Mouse (Mus musculus) small intestine, adult 2 months (tissue): ENCODE data around the gene Tmem140. TPM values are rescaled to one million over a fixed set of nuclear protein-coding genes. Genes with fewer than 3 reads are reported as not detected.

Source experiments
- H3K27ac ChIP-seq: fragments of 200-500 bp; 2 replicates; pipeline ENCODE4 v1.5.1; 2012; ENCODE audit warnings: low read depth, low read length, control low read depth, inconsistent platforms; ENCODE audit not compliant: insufficient read depth
- H3K27me3 ChIP-seq: fragments of 200-500 bp; 2 replicates; pipeline ENCODE4 v1.6.1; 2012; ENCODE audit warnings: mild to moderate bottlenecking, moderate library complexity, low read length, inconsistent platforms; ENCODE audit not compliant: control insufficient read depth, insufficient read depth
- H3K36me3 ChIP-seq: fragments of 200-500 bp; 2 replicates; pipeline ENCODE4 v1.6.1; 2012; ENCODE audit warnings: mild to moderate bottlenecking, low read length, control low read depth, inconsistent platforms; ENCODE audit not compliant: control insufficient read depth, insufficient read depth
- H3K4me1 ChIP-seq: fragments of 200-500 bp; 2 replicates; pipeline ENCODE4 v1.6.1; 2012; ENCODE audit warnings: low read length, inconsistent platforms, mixed read lengths; ENCODE audit not compliant: control insufficient read depth, insufficient read depth, insufficient read length
- H3K4me3 ChIP-seq: fragments of 200-500 bp; 2 replicates; pipeline ENCODE4 v1.5.1; 2012; ENCODE audit warnings: low read depth, mild to moderate bottlenecking, control low read depth, inconsistent platforms, low read length, moderate library complexity
- CTCF ChIP-seq: fragments of 200-500 bp; IDR thresholded peaks from 2 replicates; pipeline ENCODE4 v1.5.1; 2012; ENCODE audit warnings: low read depth, mild to moderate bottlenecking, control low read depth, inconsistent platforms, low read length, moderate library complexity, mixed read lengths; ENCODE audit not compliant: insufficient replicate concordance, insufficient read length; ENCODE audit errors: extremely low read depth
- POLR2A ChIP-seq: fragments of 200-500 bp; IDR thresholded peaks from 2 replicates; pipeline ENCODE4 v1.6.1; 2012; ENCODE audit warnings: low read depth, mild to moderate bottlenecking, control low read depth, inconsistent platforms, low read length, moderate library complexity
- WGBS: fragments of 180-500 bp; shearing (Covaris S2); methylation state at CpG from one replicate; pipeline ENCODE4 v1.1.7; 2018; 5-methylcytosine and 5-hydroxymethylcytosine counted together
- polyA plus RNA-seq: library from polyadenylated mRNA; depleted of rRNA; stranded (reverse); fragments of >200 nt; gene quantifications from 2 replicates; pipeline ENCODE4 v1.2.3, GENCODE M21; 2012

Gene Tmem140
- polyA plus RNA-seq, 1 experiment: 51.1 TPM

DNA sequence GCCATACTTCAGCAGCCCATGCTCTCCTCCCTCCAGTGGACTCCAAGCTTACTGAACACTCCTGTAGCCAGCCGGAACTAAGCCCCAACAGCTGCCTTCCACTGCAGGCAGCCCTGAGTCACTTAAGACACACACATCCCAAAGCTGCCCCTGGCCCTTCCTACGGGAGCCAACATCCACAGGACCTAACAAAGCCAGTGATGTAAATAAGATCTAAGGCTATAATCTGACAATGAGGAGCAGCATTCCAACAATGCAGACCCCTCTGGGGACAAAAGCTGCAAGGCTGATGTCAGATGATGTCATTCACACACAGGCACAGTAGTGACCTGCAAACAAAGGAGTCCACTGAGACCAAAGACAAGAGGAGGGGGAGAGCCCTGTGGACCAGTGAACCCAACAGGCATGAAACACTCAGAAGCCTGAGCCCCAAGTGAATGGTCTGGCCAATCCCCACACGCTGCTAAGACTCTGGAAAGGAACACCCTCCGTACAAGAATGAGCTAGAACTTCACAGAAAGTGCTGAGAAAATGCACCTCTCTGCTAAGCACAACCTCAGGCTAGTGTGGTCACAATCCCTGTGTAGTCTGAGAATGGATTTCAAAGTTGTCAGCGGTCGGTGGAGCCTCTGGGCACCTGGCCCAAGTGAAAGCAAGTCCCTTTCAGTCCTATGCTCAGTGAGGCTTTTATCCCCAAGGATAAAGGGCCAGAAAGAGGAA is 24.3 kb downstream of the Tmem140 start:
- no peaks in the 10 kb centered on the region for H3K27me3 ChIP-seq
- TF ChIP-seq POLR2A (no peak), CTCF (no peak)
- no peak overlapping the region for H3K27ac ChIP-seq
- WGBS: 92% methylated on average over 6 of the region's 6 CpGs
- H3K4me1 ChIP-seq: no peaks in the 10 kb centered on the region
- H3K36me3 ChIP-seq: peaks cover 4% of the 10 kb centered on the region; the same call in 1 of the 2 replicates
- no peak overlapping the region for H3K4me3 ChIP-seq

- Histone ChIP-seq H3K27ac (no peak overlapping the region), H3K4me1 (no peaks in the 10 kb centered on the region), H3K27me3 (no peaks in the 10 kb centered on the region), H3K4me3 (no peak overlapping the region), H3K36me3 (peaks cover 4% of the 10 kb centered on the region; the same call in 1 of the 2 replicates)
- 78% methylated on average over 4 of the region's 4 CpGs for WGBS
- TF ChIP-seq POLR2A (no peak), CTCF (no peak)
Measured at GRCm38 (mm10) chr6:34889185-34889584, 26.2 kb downstream of the Tmem140 start.

- Histone ChIP-seq H3K36me3 (no peaks in the 10 kb centered on the region), H3K27ac (no peak overlapping the region), H3K4me3 (no peak overlapping the region), H3K4me1 (no peaks in the 10 kb centered on the region), H3K27me3 (no peaks in the 10 kb centered on the region)
- WGBS: 91% methylated on average over 7 of the region's 7 CpGs
- TF ChIP-seq POLR2A (no peak), CTCF (no peak)
Measured at GRCm38 (mm10) chr6:34895569-34895968, 32.6 kb downstream of the Tmem140 start.

DNA sequence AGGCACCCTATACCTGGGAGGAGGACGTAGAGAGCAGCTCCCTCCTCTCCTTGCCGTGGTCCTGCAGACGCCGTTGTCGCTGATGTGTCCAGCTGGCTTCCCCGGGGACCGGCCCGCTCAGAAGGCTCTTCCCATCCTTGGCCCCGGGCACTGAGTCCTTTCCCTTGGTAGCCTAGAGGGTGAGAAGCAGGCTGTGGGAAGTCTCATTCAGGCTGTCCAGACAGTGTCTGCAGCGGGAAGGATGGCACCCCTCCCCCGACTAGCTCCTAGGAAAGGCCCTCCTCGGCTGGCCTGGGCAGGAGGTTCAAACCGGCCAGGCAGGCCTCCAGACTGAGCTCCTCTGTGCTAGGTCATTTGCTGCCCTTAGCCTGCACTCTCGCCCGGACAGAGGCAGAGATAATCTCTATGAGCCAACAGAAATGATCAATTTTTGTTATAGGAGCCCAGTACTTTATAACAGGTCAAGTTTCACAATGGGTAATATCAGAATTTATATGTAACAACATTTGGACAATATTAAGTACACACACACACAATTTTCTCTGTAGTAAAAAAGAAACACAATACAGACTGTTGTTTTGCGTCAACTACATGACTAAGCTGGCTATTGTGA is 33.3 kb downstream of the Tmem140 start:
- H3K36me3 ChIP-seq: no peaks in the 10 kb centered on the region
- H3K4me1 ChIP-seq: no peaks in the 10 kb centered on the region
- no peaks in the 10 kb centered on the region for H3K27me3 ChIP-seq
- H3K4me3 ChIP-seq: no peak overlapping the region
- TF ChIP-seq CTCF (no peak), POLR2A (no peak)
- 87% methylated on average over 16 of the region's 16 CpGs for WGBS
- no peak overlapping the region for H3K27ac ChIP-seq

DNA sequence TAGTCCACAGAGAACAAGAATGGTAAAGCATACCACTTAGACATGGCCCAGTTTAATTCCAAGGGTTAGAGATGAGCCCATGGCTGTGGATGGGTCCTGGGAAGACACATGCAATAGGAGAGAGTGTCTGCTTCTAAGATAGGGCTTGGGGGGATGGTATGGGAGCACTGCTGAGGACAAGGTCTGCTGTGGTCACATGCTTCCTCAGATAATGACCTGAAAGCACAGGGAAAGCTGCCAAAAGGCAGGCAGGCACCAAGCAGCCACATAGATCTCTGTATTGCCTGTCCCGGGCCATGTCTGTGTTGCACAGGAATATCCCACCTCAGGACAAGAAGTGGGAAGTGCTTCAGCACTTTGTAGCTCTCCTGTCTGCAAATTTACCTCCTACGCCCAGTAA is 36.2 kb downstream of the Tmem140 start:
- Histone ChIP-seq H3K36me3 (peaks cover under 1% of the 10 kb centered on the region; the same call in 1 of the 2 replicates), H3K27ac (no peak overlapping the region), H3K27me3 (no peaks in the 10 kb centered on the region), H3K4me1 (no peaks in the 10 kb centered on the region), H3K4me3 (no peak overlapping the region)
- WGBS: 68% methylated on average over 2 of the region's 2 CpGs
- TF ChIP-seq CTCF (no peak), POLR2A (no peak)

DNA sequence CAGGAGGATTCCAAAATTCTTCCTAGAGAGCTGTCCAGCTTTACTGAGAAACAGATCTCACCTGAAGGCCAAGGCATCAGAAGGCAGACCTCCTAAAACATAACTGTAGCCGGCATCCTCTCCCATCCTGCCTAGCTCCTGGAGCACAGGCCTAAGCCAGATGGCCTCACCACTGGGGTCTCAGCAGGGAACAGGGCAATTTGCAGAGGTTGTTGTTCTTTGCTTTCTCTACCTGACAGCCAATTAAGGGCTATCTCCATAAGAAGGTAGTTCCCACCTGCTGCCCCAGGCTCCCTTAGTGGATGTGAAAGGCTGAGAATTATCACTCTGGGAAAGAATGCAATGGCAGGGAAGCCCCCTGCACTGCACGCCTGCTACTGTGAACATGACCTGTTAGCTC is 38.0 kb downstream of the Tmem140 start:
- 94% methylated on average over 2 of the region's 2 CpGs for WGBS
- no peaks in the 10 kb centered on the region for H3K27me3 ChIP-seq

GRCm38 (mm10) chr6:34901911-34902444 is 39.0 kb downstream of the Tmem140 start:
- TF ChIP-seq CTCF (no peak), POLR2A (no peak)
- no peak overlapping the region for H3K4me3 ChIP-seq
- no peaks in the 10 kb centered on the region for H3K27me3 ChIP-seq
- 0 out of 2 replicates have a peak overlapping the region, but pooled peaks have one; percentile 14 for H3K27ac ChIP-seq
- WGBS: 62% methylated on average over 9 of the region's 9 CpGs
- peaks cover 5% of the 10 kb centered on the region; the same call in 1 of the 2 replicates for H3K36me3 ChIP-seq
- H3K4me1 ChIP-seq: no peaks in the 10 kb centered on the region

More for the DNA sequence above, 38.0 kb downstream of the Tmem140 start:
- no peak overlapping the region for H3K4me3 ChIP-seq
- peaks cover 5% of the 10 kb centered on the region; the same call in 1 of the 2 replicates for H3K36me3 ChIP-seq
- TF ChIP-seq CTCF: no peak
- TF ChIP-seq POLR2A: no peak
- H3K4me1 ChIP-seq: no peaks in the 10 kb centered on the region
- H3K27ac ChIP-seq: no peak overlapping the region
